Mouse (Mus musculus) spleen, adult 2 months (tissue): ENCODE results near the gene Nanos2.

Source experiments
- CTCF ChIP-seq: fragments of 200-500 bp; IDR thresholded peaks from 2 replicates; pipeline ENCODE4 v1.5.1; 2011; ENCODE audit warnings: mild to moderate bottlenecking, inconsistent platforms; ENCODE audit not compliant: insufficient read depth, insufficient read length, insufficient replicate concordance; ENCODE audit errors: extremely low read depth
- POLR2A ChIP-seq: fragments of 200-500 bp; IDR thresholded peaks from 2 replicates; pipeline ENCODE4 v1.6.1; 2011; ENCODE audit warnings: low read depth, low read length, inconsistent platforms

DNA sequence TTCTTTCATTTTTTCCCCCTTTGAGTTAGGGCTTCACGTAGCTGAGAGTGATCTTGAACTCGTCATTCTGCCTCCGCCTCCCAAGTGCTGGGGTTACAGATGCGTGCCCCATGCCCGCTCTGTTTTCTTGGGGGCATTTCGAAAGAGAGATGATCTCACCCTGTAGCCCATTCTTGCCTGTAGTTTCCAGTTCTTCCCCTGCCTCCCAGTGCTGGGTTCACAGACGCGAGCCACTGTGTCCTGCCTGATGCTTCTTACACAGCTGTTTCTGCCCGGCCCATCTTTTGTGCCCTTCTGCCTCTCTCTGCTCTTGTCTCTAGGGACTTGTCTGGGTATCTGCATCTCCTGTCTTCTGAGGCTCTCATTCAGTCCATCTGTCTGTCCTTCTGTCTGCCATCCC, 44.4 kb upstream of the Nanos2 start:
- TF ChIP-seq POLR2A (no peak), CTCF (no peak)
